Mouse (Mus musculus): ENCODE measurements around the gene Gm49388.
"Not testable (repeated sequence)": the region's sequence is repeated elsewhere in the genome, so short reads cannot be mapped to it uniquely, and the experiment has no call there.

The Gm49388 gene

DNA sequence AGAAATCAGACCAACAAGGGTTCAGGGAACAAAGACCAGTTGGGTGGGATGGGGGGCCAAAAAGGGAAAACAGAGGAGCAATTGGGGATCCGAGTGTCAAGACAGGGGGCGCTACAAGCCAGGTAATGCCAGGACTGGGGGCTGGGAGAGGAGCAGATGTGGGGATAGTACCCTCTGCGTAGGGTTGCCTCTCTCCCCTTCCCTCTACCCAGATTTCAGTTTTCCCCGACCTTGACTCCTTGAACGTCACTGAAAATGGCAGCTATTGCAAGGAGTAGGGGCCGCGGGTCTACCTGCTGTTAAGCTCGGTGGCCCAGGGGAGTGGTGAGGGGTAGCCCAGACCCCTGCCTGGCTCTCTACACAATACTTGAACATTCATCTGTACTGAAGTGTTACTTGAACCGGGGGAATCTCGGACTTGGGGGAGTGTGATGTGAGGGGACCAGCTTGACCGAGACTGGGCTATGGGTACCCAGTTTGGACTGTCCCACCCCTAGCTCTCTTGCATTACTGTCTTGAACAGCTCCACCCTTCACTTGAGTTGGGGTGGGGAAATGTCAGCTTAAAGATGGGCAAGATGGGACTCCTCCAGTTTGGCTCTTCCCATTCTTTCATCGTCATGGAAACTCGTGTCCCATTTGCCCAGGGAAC is 16.9 kb upstream of the Gm49388 start:
- no peak for DNase-seq (ENCODE audit: low spot score in 2 of 2)

- DNase-seq (ENCODE audit: low spot score in 2 of 2) = peak; percentile 94 to 96
These were observed 16.3 kb upstream of the Gm49388 start for GRCm38 (mm10) chr7:127768997-127769593.

- peak; percentile 91 for DNase-seq (ENCODE audit: low spot score in 2 of 2)
These were observed 15.8 kb upstream of the Gm49388 start, which contains the start of gene Orai3 for GRCm38 (mm10) chr7:127769651-127770038. Gene Orai3, plus strand, starts transcription at chr7:127769815.

DNA sequence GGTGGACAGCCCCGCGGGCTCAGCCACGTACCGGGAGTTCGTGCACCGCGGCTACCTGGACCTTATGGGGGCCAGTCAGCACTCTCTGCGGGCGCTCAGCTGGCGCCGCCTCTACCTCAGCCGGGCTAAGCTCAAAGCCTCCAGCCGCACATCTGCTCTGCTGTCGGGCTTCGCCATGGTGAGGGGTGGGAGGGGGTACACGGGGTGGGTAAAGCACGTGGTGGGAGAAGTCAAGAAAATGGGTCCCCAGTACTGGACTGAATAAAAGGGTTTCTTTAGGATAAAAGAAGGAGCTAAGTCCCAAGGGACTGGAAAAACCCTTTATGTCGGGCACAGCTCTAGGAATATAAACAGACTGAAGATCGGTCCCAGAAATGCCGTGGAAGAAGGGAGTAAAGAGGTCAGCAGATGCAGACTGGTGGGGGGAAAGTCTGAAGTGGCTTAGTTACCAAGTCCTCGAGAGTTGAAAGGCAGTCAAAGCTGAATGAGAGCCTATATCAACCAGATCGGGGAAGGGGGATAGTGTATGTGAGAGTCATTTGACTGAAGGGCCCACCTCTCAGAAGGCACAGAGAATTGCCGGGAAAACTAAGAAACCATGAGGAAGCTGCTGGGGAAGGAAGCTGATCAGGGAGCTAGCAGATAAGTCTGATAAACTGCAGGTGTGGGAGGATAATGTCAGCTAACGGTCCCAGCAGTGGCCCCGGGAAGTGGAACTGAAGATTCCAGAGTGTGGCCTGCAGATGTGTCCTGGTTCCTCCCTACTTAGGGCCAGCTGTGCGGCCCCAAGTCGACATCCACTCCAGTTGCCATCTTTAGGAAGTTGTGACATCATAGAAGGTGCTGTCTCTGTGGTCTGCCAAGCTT is 15.1 kb upstream of the Gm49388 start:
- DNase-seq (ENCODE audit: low spot score in 2 of 2) = no peak

GRCm38 (mm10) chr7:127771262-127771661 is 14.1 kb upstream of the Gm49388 start:
- DNase-seq (ENCODE audit: low spot score in 2 of 2) = no peak

GRCm38 (mm10) chr7:127772080-127772479 is 13.3 kb upstream of the Gm49388 start:
- peak; percentile 29 to 45 for DNase-seq (ENCODE audit: low spot score in 2 of 2)

- no peak for DNase-seq (ENCODE audit: low spot score in 2 of 2)
These were observed 12.9 kb upstream of the Gm49388 start for GRCm38 (mm10) chr7:127772557-127772956.

DNA sequence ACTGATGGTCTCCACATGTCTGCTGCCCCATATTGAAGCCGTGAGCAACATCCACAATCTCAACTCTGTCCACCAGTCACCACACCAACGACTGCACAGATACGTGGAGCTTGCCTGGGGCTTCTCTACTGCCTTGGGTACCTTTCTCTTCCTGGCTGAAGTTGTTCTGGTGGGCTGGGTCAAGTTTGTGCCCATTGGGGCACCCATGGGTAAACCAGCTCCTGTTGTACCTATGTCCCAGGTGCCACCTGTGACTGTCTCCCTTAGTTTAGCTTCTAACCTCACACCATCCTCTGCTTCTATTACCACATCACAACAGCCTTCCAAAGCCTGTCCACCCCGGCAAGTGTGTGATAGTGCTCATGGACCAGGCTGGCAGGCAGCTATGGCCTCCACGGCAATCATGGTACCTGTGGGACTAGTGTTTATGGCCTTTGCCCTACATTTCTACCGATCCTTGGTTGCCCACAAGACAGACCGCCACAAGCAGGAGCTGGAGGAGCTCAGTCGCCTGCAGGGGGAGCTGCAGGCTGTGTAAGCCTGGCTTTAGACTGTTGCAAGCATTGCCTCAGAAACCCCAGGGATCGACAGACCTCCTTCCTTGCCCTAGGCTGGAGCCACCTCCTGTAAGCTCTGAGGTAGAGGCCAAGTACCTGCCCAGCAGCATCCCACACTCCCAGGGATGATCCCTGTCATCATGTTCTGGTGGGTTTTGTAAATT is 11.6 kb upstream of the Gm49388 start:
- peak; percentile 29 to 63 for DNase-seq (ENCODE audit: low spot score in 2 of 2)

GRCm38 (mm10) chr7:127775837-127776236 is 9.6 kb upstream of the Gm49388 start:
- not testable (repeated sequence) for DNase-seq (ENCODE audit: low spot score in 2 of 2)

GRCm38 (mm10) chr7:127776426-127776825 is 9.0 kb upstream of the Gm49388 start, which contains the start of gene Setd1a:
Gene Setd1a, plus strand, starts transcription at chr7:127776670.
- peak; percentile 81 to 88 for DNase-seq (ENCODE audit: low spot score in 2 of 2)

GRCm38 (mm10) chr7:127776878-127777473 is 8.4 kb upstream of the Gm49388 start:
- peak; percentile 92 to 96 for DNase-seq (ENCODE audit: low spot score in 2 of 2)

GRCm38 (mm10) chr7:127777474-127778266 is 7.7 kb upstream of the Gm49388 start:
- DNase-seq (ENCODE audit: low spot score in 2 of 2) = peak; percentile 32 to 53

- no peak for DNase-seq (ENCODE audit: low spot score in 2 of 2)
These were observed 7.1 kb upstream of the Gm49388 start for GRCm38 (mm10) chr7:127778350-127778749.

DNA sequence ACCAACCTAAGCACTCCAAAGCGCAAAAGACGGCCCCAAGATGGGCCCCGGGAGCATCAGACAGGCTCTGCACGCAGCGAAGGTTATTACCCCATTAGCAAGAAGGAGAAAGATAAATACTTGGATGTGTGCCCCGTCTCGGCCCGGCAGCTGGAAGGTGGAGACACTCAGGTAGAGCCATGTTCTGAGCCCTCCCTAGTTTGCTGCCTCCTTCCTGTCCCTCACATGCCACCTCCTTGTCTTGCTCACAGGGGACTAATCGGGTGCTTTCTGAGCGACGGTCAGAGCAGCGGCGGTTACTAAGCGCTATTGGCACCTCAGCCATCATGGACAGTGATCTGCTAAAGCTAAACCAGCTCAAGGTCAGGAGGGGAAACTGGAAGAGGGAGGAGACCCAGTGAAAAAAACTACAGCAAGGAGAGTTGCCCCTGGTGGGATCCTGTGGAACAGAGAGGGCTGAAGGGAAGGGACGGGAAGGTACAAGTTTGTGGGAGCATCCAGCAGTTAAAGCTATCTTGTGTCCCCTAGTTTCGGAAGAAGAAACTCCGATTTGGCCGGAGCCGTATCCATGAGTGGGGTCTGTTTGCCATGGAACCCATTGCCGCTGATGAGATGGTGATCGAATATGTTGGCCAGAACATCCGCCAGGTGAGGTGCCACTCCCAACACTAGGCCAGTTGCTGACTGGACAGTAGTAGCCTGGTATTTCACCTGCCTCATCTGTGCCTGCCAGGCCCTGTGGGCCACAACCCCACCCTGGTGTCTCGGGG is 11.9 kb downstream of the Gm49388 start:
- no peak for DNase-seq (ENCODE audit: low spot score in 2 of 2)

DNA sequence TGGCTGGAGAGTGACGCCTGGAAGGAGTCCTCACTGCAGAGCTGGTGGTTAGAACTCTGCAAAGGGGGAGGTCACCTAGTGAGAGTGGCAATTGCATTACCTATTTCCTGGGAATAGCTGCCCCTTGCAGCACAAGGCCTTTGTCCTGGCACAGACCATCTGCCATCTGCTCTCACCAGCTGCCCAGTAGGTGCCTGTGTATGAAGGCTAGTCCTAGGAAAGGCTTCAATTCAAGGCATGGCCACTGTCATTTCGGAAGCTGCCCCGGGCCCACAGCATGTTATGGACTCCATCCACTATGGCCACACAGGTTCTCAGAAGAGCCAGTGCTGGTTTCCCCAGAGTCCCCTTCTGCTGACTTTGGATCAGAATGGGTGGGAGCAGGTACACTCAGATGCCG is 13.2 kb downstream of the Gm49388 start:
- no peak for DNase-seq (ENCODE audit: low spot score in 2 of 2)

DNA sequence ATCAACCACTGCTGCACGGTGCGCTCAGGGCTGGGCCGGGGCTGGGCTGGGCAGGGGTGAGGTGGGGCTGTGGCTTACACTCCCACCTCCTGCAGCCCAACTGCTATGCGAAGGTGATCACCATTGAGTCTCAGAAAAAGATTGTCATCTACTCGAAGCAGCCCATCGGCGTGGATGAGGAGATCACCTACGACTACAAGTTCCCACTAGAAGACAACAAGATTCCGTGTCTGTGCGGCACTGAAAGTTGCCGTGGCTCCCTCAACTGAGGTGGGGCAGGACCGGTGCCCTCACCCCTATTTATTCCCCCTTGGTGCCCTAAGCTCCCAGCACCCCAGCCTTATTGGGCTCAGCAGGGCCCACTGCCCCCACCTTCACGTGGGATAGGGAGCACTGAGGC is 13.8 kb downstream of the Gm49388 start:
- no peak for DNase-seq (ENCODE audit: low spot score in 2 of 2)

- DNase-seq (ENCODE audit: low spot score in 2 of 2) = no peak
These were observed 14.3 kb downstream of the Gm49388 start for GRCm38 (mm10) chr7:127799738-127800137.

GRCm38 (mm10) chr7:127800435-127801009 is 15.1 kb downstream of the Gm49388 start, which contains the start of gene Hsd3b7:
Gene Hsd3b7, plus strand, starts transcription at chr7:127800604.
- peak; percentile 93 to 95 for DNase-seq (ENCODE audit: low spot score in 2 of 2)

DNA sequence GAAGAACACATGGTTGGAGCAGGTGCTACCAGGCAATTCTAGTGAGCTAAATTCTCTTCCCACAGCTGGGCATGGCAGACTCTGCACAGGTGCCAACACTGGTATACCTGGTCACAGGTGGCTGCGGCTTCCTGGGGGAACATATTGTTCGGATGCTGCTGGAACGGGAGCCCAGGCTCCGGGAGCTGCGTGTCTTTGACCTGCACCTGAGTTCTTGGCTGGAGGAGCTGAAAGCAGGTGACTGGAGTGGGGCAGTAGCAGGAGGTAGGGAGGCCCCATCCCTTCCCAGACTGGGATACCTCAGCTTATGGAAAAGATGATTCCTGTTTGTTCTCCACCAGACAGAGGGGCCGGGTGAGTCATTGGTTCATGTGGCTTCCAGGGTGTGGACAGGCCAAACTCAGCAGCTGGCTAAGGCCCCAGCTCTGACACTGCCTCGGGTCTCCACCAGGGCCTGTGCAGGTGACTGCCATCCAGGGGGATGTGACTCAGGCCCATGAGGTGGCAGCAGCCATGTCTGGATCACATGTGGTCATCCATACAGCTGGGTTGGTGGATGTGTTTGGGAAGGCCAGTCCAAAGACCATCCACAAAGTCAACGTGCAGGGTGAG is 15.7 kb downstream of the Gm49388 start:
- peak; percentile 31 to 33 for DNase-seq (ENCODE audit: low spot score in 2 of 2)

All from urinary bladder, postnatal 36 days (tissue).